Mouse (Mus musculus) testis, postnatal 14 days (tissue): Measurements from ENCODE around the gene Mllt6.

Experiments used
- DNase-seq: peaks from one replicate; pipeline ENCODE4 v3.0.0; 2021; ENCODE audit warnings: low spot score

Mllt6 gene

GRCm38 (mm10) chr11:97668160-97668559, 4.9 kb downstream of the Mllt6 start:
- no peak for DNase-seq

DNA sequence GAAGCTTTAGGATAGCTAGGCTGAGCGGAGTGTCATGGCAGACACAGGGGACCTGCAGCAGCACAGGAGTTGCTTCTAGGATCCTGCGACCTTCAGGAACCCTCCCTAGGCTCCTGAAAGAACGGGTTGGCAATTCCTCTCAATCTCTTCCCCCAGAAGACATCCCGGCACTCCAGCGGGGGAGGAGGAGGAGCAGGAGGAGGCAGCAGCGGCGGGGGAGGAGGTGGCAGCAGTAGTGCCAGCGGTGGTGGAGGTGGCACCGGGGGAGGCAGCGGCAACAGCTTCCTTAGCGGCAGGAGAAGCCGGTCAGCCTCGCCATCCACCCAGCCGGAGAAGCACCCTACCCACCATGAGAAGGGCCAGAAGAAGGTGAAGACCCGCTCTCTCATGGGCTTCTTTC, 6.1 kb downstream of the Mllt6 start:
- peak; percentile 83 for DNase-seq

GRCm38 (mm10) chr11:97669829-97670228, 6.6 kb downstream of the Mllt6 start:
- peak; percentile 67 for DNase-seq

- DNase-seq, result no peak
Observed at GRCm38 (mm10) chr11:97670234-97671176, 7.3 kb downstream of the Mllt6 start.

- DNase-seq, result no peak
Observed at GRCm38 (mm10) chr11:97671177-97671527, 7.9 kb downstream of the Mllt6 start.

DNA sequence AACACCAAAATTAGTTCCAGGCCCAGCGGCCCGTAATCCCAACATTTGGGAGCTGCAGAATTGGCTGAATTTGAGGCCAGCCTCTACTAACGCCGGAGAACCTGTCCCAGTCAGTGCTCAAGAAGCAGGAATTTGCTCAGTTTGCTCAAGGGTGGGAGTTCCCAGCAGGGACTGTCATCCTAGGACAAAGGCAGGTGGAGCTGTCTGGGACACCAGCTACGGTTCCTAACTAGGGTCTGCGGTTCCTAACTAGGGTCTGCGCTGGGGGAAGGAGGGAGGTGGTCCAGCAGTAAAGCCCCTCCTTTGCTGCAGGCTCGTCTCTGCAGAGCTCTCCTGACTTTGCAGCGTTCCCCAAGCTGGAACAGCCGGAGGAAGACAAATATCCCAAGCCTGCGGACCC, 9.9 kb downstream of the Mllt6 start:
- DNase-seq, result no peak

DNA sequence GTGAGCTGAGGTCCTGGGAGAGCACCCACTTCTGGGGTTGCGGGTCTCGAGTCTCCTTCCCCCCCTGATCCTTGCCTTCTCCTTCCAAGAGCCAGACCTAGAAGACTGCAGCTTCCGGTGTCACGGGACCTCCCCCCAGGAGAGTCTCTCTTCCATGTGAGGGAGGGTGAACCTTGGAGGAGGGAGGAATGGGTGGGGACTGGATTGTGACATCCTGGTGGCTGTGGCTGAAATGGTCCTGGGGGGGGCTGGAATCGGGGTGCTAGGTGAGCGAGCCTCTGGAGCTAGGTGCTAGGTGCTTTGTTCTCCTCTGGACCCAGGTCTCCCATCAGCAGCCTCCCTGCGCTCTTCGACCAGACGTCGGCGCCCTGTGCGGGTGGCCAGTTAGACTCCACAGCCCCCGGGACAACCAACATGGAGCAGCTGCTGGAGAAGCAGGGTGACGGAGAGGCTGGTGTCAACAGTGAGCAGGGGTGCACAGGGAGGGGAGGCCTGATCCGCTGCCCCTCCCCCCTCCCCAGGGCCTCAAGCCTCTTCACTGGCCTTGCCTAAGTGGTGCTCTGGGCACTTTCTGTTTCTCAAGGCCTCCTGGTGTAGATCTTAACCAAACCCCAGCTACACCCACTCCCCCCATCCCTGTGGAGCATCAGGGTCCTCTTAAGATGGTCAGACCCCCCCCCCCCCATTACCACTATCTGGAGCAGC, 13.0 kb downstream of the Mllt6 start:
- no peak for DNase-seq

GRCm38 (mm10) chr11:97677381-97677780, 14.2 kb downstream of the Mllt6 start:
- no peak for DNase-seq

DNA sequence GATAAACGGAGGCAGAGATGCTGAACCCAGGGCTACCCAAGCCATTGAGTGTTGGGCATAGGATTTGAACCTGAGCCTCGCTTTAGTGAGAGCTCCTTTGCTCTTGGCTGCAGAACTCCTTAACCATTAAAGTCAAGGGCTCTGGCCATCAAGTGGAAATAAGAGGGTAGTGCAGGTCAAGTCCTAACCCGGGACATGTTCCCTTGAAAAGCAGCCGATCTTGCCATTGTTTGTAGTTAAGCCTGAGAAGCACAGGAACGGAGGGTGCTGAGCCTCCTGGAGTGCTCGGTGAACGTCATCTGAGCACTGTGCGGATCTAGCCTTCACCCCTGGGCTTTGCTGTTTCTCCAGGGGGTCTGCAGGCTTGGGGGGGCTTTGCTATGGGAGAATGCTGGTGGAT, 14.6 kb downstream of the Mllt6 start:
- no peak for DNase-seq

DNA sequence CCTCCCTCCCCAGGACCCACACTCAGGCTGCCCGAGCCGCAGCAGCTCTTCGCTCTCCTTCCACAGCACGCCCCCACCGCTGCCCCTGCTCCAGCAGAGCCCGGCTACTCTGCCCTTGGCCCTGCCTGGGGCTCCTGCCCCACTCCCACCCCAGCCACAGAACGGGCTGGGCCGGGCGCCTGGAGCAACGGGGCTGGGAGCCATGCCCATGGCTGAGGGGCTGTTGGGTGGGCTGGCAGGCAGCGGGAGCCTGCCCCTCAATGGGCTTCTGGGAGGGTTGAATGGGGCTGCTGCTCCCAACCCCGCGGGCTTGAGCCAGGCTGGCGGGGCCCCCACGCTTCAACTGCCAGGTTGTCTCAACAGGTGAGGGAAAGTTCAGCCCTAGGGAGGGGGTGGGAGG, 15.1 kb downstream of the Mllt6 start:
- no peak for DNase-seq

- no peak for DNase-seq
Observed at GRCm38 (mm10) chr11:97680430-97680829, 17.2 kb downstream of the Mllt6 start.

DNA sequence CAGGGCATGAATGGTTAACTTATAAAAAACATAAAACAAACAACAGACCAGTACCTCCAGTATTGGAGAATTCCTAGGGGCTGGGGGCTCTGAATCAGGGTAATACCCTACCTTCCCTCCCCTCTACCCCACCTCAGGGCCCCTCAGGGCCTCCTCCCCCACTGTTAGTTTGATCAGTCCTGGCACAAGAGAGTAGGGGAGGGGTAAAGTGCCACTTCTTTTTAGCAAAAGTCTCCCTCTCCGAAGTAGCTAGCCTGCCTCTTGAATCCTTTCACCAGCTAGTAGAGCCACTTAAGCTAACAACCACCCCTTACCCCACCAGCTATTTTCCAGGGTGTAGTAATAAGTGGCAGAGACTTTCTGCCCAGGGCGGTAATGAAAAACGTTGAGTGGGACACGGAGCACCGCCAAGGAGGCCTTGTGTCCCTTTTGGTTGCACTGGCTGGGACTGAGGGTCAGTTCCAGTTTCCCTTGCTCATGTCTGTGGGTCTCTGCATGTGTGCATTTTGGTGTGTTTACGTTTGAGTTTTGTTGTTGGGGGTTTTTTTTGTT, 19.4 kb downstream of the Mllt6 start:
- no peak for DNase-seq

GRCm38 (mm10) chr11:97684063-97684680, 21.0 kb downstream of the Mllt6 start:
- no peak for DNase-seq

DNA sequence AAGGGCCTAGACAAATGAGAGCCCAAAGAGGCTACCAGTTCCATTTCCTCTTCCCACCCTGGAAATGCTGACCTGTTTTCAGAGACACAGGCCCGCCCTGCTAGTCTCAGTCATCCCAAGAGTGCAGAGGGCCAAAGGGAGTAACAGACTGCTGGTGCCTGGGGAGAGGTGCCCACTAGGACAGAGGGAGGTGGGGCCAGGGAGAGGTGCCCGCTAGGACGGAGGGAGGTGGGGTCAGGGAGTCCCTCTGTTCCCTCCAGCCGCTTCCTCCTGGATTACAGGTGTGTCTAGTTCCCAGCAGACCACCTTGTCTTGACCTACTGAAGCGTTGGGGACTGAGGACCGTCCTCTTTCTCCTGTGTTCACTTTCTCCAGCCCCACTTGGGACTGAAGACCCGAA, 21.6 kb downstream of the Mllt6 start:
- DNase-seq, result no peak

- DNase-seq, result peak; percentile 88
Observed at GRCm38 (mm10) chr11:97685613-97686321, 22.6 kb downstream of the Mllt6 start, which contains the start of gene Cisd3. Cisd3 (plus strand) TSS chr11:97685826.

DNA sequence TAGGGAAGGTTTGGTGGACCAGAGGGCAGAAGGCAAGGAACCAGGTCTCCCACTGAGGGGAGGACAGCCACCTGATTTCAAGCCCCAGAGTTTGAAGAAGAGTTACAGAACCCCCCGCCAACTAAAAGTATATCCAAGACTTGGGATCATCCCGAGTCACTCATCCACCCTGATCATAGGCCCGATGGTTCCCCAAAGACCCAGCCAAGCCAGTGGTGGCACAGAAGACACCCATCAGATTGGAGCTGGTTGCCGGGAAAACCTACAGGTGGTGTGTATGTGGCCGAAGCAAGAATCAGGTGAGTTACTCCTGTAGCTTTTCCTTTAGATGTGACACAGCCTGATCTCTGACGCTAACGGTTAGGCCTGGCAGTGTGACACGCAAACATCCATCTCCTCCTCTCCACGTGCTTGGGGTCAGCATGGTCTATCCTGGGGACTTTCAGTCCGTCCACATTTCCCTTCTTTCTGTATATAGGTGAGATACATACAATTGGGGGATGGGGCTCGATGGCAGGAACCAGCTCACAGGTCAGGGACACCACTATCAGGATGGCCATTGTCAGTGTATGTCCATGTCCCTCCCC, 23.2 kb downstream of the Mllt6 start:
- no peak for DNase-seq

DNA sequence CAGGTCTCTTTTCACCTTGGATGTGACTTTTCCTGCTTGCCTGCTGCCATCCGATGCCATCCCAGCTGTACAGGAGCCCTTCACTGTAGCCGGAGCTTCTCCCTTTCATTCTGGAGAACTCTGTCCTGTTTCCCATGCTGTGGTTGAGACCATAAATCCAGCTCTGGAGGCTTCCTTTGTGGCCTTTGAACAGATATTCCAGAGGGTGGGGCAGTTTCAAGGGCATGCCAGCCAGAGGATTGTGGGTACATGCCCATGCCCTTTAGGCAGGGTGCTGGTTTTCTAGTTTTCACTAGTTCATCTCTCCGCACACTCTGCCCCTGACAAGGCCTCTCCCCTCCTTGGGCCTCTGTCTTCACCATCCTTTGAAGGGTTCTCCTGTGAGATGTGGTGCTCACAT, 23.8 kb downstream of the Mllt6 start:
- no peak for DNase-seq

GRCm38 (mm10) chr11:97689861-97690260, 26.6 kb downstream of the Mllt6 start:
- DNase-seq, result no peak

DNA sequence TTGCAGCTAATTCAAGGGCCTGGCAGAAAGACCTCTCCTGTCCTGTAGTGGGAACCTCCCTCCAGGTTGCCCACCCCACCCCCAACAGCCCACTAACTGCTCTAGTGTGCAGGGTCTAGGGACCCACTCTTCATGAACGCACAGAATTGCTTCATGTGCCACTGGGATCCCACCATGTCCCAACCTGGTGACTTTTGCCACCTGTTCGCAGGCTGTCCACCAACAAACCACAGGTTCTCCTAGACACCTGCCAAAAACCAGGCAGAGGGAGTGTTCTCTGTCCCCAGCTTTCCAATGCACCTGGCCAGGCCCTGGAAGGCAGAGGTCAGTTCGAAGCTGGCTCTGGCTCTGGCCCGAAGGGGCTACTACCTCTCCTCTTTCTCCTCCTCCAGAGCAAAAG, 31.2 kb downstream of the Mllt6 start:
- no peak for DNase-seq

GRCm38 (mm10) chr11:97694921-97695711, 31.9 kb downstream of the Mllt6 start:
- no peak for DNase-seq
